Mouse (Mus musculus) neural tube, embryonic 15.5 days (tissue): ENCODE data around the gene Fam149a. TPM values are rescaled to one million over a fixed set of nuclear protein-coding genes. Genes with fewer than 3 reads are reported as not detected.
"Not testable (repeated sequence)": the region's sequence is repeated elsewhere in the genome, so short reads cannot be mapped to it uniquely, and the experiment has no call there.

Experiments used
- ATAC-seq: fragments of 200-750 bp; cut with Nextera tagmentation; 2 replicates; pipeline ENCODE4 v1.8.0; 2017; ENCODE audit warnings: mild to moderate bottlenecking, moderate TSS enrichment, moderate library complexity; ENCODE audit not compliant: low FRiP score
- H3K27ac ChIP-seq: fragments of 300-500 bp; sonication (generic); replicated peaks from 2 replicates; pipeline ENCODE4 v1.5.1; 2015; ENCODE audit warnings: mild to moderate bottlenecking, inconsistent platforms
- H3K27me3 ChIP-seq: fragments of 300-500 bp; sonication (generic); replicated peaks from 2 replicates; pipeline ENCODE4 v1.6.1; 2015; ENCODE audit warnings: inconsistent platforms
- H3K36me3 ChIP-seq: fragments of 300-500 bp; sonication (generic); 2 replicates; pipeline ENCODE4 v1.6.1; 2015; ENCODE audit warnings: inconsistent platforms
- H3K4me1 ChIP-seq: fragments of 300-500 bp; sonication (generic); 2 replicates; pipeline ENCODE4 v1.6.1; 2015; ENCODE audit warnings: inconsistent platforms
- H3K4me2 ChIP-seq: fragments of 300-500 bp; sonication (generic); 2 replicates; pipeline ENCODE4 v1.6.1; 2015; ENCODE audit warnings: inconsistent platforms, mild to moderate bottlenecking, moderate library complexity
- H3K4me3 ChIP-seq: fragments of 300-500 bp; sonication (generic); replicated peaks from 2 replicates; pipeline ENCODE4 v1.5.1; 2015; ENCODE audit warnings: mild to moderate bottlenecking, inconsistent platforms
- H3K9ac ChIP-seq: fragments of 300-500 bp; sonication (generic); replicated peaks from 2 replicates; pipeline ENCODE4 v1.6.1; 2015; ENCODE audit warnings: mild to moderate bottlenecking, inconsistent platforms
- H3K9me3 ChIP-seq: fragments of 300-500 bp; sonication (generic); replicated peaks from 2 replicates; pipeline ENCODE4 v1.6.1; 2016; ENCODE audit warnings: inconsistent platforms
- WGBS: fragments of 180-500 bp; shearing (Covaris S2); methylation state at CpG from one replicate; pipeline ENCODE4 v1.1.7; 2015; ENCODE audit warnings: mixed read lengths; 5-methylcytosine and 5-hydroxymethylcytosine counted together
- polyA plus RNA-seq: library from polyadenylated mRNA; unstranded; fragments of >200 nt; fragmentation: Nextera tagmentation; extraction: Ambion mirVana; gene quantifications from 2 replicates; pipeline ENCODE4 v1.2.1, GENCODE M21; 2015

The Fam149a gene
- polyA plus RNA-seq, 1 experiment from 2014 or later, result 13.3 TPM

GRCm38 (mm10) chr8:45329206-45329980 lies 52.7 kb downstream of the Fam149a start:
- Histone ChIP-seq H3K9me3 (no peaks in the 10 kb centered on the region), H3K36me3 (no peaks in the 10 kb centered on the region), H3K27me3 (peaks cover 14% of the 10 kb centered on the region), H3K4me3 (no peak overlapping the region), H3K4me2 (no peak overlapping the region), H3K9ac (no peak overlapping the region), H3K4me1 (peaks cover 12% of the 10 kb centered on the region), H3K27ac (no peak overlapping the region)
- 97% methylated on average over 6 of the region's 6 CpGs for WGBS
- ATAC-seq, result no peak

GRCm38 (mm10) chr8:45327076-45327475 lies 55.0 kb downstream of the Fam149a start:
- H3K27ac ChIP-seq, H3K4me3 ChIP-seq, H3K27me3 ChIP-seq, H3K4me1 ChIP-seq, H3K36me3 ChIP-seq, H3K9me3 ChIP-seq, H3K9ac ChIP-seq, ATAC-seq, H3K4me2 ChIP-seq: not testable (repeated sequence)

- no peak for ATAC-seq
- no peak overlapping the region for H3K4me2 ChIP-seq
- no peaks in the 10 kb centered on the region for H3K36me3 ChIP-seq
- H3K4me3 ChIP-seq, result no peak overlapping the region
- H3K9ac ChIP-seq, result no peak overlapping the region
- WGBS, result 86% methylated on average over 4 of the region's 4 CpGs
- H3K9me3 ChIP-seq, result no peaks in the 10 kb centered on the region
- H3K27ac ChIP-seq, result no peak overlapping the region
- no peaks in the 10 kb centered on the region for H3K4me1 ChIP-seq
- no peaks in the 10 kb centered on the region for H3K27me3 ChIP-seq
Observed at GRCm38 (mm10) chr8:45324151-45324550, 57.9 kb downstream of the Fam149a start.

GRCm38 (mm10) chr8:45321365-45321764 lies 60.7 kb downstream of the Fam149a start:
- H3K4me1 ChIP-seq, result no peaks in the 10 kb centered on the region
- H3K4me2 ChIP-seq, result no peak overlapping the region
- H3K4me3 ChIP-seq, result no peak overlapping the region
- no peak overlapping the region for H3K27ac ChIP-seq
- no peak overlapping the region for H3K9ac ChIP-seq
- ATAC-seq, result no peak
- H3K9me3 ChIP-seq, result no peaks in the 10 kb centered on the region
- no peaks in the 10 kb centered on the region for H3K27me3 ChIP-seq
- 89% methylated on average over 2 of the region's 2 CpGs for WGBS
- no peaks in the 10 kb centered on the region for H3K36me3 ChIP-seq

GRCm38 (mm10) chr8:45320930-45321329 lies 61.2 kb downstream of the Fam149a start:
- WGBS, result 59% methylated on average over 1 of the region's 1 CpGs
- no peak overlapping the region for H3K27ac ChIP-seq
- H3K4me1 ChIP-seq, result no peaks in the 10 kb centered on the region
- no peaks in the 10 kb centered on the region for H3K27me3 ChIP-seq
- H3K4me2 ChIP-seq, result no peak overlapping the region
- H3K9ac ChIP-seq, result no peak overlapping the region
- no peak for ATAC-seq
- no peak overlapping the region for H3K4me3 ChIP-seq
- H3K36me3 ChIP-seq, result no peaks in the 10 kb centered on the region
- H3K9me3 ChIP-seq, result no peaks in the 10 kb centered on the region

- no peaks in the 10 kb centered on the region for H3K9me3 ChIP-seq
- H3K27ac ChIP-seq, result no peak overlapping the region
- H3K27me3 ChIP-seq, result no peaks in the 10 kb centered on the region
- WGBS, result 89% methylated on average over 4 of the region's 4 CpGs
- no peak overlapping the region for H3K9ac ChIP-seq
- no peaks in the 10 kb centered on the region for H3K36me3 ChIP-seq
- no peaks in the 10 kb centered on the region for H3K4me1 ChIP-seq
- H3K4me2 ChIP-seq, result no peak overlapping the region
- ATAC-seq, result no peak
- no peak overlapping the region for H3K4me3 ChIP-seq
Observed at GRCm38 (mm10) chr8:45310967-45311366, 71.1 kb downstream of the Fam149a start.

GRCm38 (mm10) chr8:45308366-45308765 lies 73.7 kb downstream of the Fam149a start, which contains the start of gene Gm45753:
TSS of gene Gm45753 (minus strand) at chr8:45308466.
- Histone ChIP-seq H3K4me1 (no peaks in the 10 kb centered on the region), H3K4me2 (no peak within 1 kb of the TSS), H3K36me3 (no peaks in the 10 kb centered on the region), H3K27ac (no peak within 1 kb of the TSS), H3K9ac (no peak within 1 kb of the TSS), H3K4me3 (no peak within 1 kb of the TSS), H3K27me3 (no peaks in the 10 kb centered on the region), H3K9me3 (no peaks in the 10 kb centered on the region)
- ATAC-seq, result no peak
- 92% methylated on average over 13 of the region's 13 CpGs for WGBS

- no peak overlapping the region for H3K4me2 ChIP-seq
- WGBS, result 60% methylated on average over 1 of the region's 1 CpGs
- H3K9me3 ChIP-seq, result no peaks in the 10 kb centered on the region
- no peaks in the 10 kb centered on the region for H3K27me3 ChIP-seq
- no peak for ATAC-seq
- H3K4me1 ChIP-seq, result peaks cover 5% of the 10 kb centered on the region; the same call in 1 of the 2 replicates
- no peak overlapping the region for H3K27ac ChIP-seq
- H3K36me3 ChIP-seq, result no peaks in the 10 kb centered on the region
- H3K9ac ChIP-seq, result no peak overlapping the region
- no peak overlapping the region for H3K4me3 ChIP-seq
Observed at GRCm38 (mm10) chr8:45305479-45305878, 76.6 kb downstream of the Fam149a start.

- ATAC-seq, result no peak
- Histone ChIP-seq H3K9ac (no peak overlapping the region), H3K4me3 (no peak overlapping the region), H3K4me2 (no peak overlapping the region), H3K27me3 (no peaks in the 10 kb centered on the region), H3K36me3 (no peaks in the 10 kb centered on the region), H3K4me1 (peaks cover 5% of the 10 kb centered on the region; the same call in 1 of the 2 replicates), H3K27ac (no peak overlapping the region), H3K9me3 (no peaks in the 10 kb centered on the region)
- WGBS, result 93% methylated on average over 3 of the region's 3 CpGs
Observed at GRCm38 (mm10) chr8:45304354-45304753, 77.7 kb downstream of the Fam149a start.

GRCm38 (mm10) chr8:45302390-45302789 lies 79.7 kb downstream of the Fam149a start:
- Histone ChIP-seq H3K9ac (no peak overlapping the region), H3K4me1 (peaks cover 5% of the 10 kb centered on the region; the same call in 1 of the 2 replicates), H3K36me3 (no peaks in the 10 kb centered on the region), H3K27me3 (no peaks in the 10 kb centered on the region), H3K9me3 (no peaks in the 10 kb centered on the region), H3K27ac (no peak overlapping the region), H3K4me3 (no peak overlapping the region), H3K4me2 (no peak overlapping the region)
- peak; percentile 73 for ATAC-seq
- 43% methylated on average over 8 of the region's 8 CpGs for WGBS

- Histone ChIP-seq H3K9me3 (no peaks in the 10 kb centered on the region), H3K9ac (no peak overlapping the region), H3K4me3 (no peak overlapping the region), H3K4me1 (no peaks in the 10 kb centered on the region), H3K4me2 (no peak overlapping the region), H3K27ac (no peak overlapping the region), H3K27me3 (no peaks in the 10 kb centered on the region), H3K36me3 (no peaks in the 10 kb centered on the region)
- ATAC-seq, result no peak
- 93% methylated on average over 6 of the region's 6 CpGs for WGBS
Observed at GRCm38 (mm10) chr8:45295276-45295675, 86.8 kb downstream of the Fam149a start.

GRCm38 (mm10) chr8:45294687-45295086 lies 87.4 kb downstream of the Fam149a start, which contains the start of gene Klkb1:
TSS of gene Klkb1 (minus strand) at chr8:45294859.
- Histone ChIP-seq H3K9me3 (no peaks in the 10 kb centered on the region), H3K4me1 (no peaks in the 10 kb centered on the region), H3K9ac (no peak within 1 kb of the TSS), H3K36me3 (no peaks in the 10 kb centered on the region), H3K27me3 (no peaks in the 10 kb centered on the region), H3K4me2 (no peak within 1 kb of the TSS), H3K27ac (no peak within 1 kb of the TSS), H3K4me3 (no peak within 1 kb of the TSS)
- ATAC-seq, result no peak
- 96% methylated on average over 7 of the region's 7 CpGs for whole genome bisulfite sequencing
